Mouse (Mus musculus): Measurements from ENCODE around the gene Lbhd1. TPM values are rescaled to one million over a fixed set of nuclear protein-coding genes. Genes with fewer than 3 reads are reported as not detected.
"Not testable (repeated sequence)": the region's sequence is repeated elsewhere in the genome, so short reads cannot be mapped to it uniquely, and the experiment has no call there.

The Lbhd1 gene
- polyA plus RNA-seq, 1 experiment from 2014 or later: 42.9 TPM

- no peak overlapping the region for H3K4me2 ChIP-seq
- no peak for ATAC-seq (ENCODE audit: insufficient read depth)
- no peak overlapping the region for H3K27ac ChIP-seq (replicated peaks)
- H3K4me3 ChIP-seq (replicated peaks): no peak overlapping the region
- peaks cover 28% of the 10 kb centered on the region for H3K36me3 ChIP-seq (replicated peaks)
- 75% methylated on average over 5 of the region's 5 CpGs for WGBS (ENCODE audit: insufficient replicate concordance)
- peaks cover 16% of the 10 kb centered on the region; the same call in 1 of the 2 replicates for H3K4me1 ChIP-seq (replicated peaks)
- H3K27me3 ChIP-seq: peaks cover 5% of the 10 kb centered on the region; the same call in 1 of the 2 replicates
- H3K9ac ChIP-seq: no peak overlapping the region
- no peaks in the 10 kb centered on the region for H3K9me3 ChIP-seq (replicated peaks)
Observed at GRCm38 (mm10) chr19:8848356-8848755, 35.2 kb upstream of the Lbhd1 start.

GRCm38 (mm10) chr19:8850402-8850901 lies 33.1 kb upstream of the Lbhd1 start, which contains the start of gene Lrrn4cl:
Gene Lrrn4cl (plus strand): TSS chr19:8850768.
- no peak within 1 kb of the TSS for H3K27ac ChIP-seq (replicated peaks)
- H3K4me3 ChIP-seq (replicated peaks): no peak within 1 kb of the TSS
- H3K9me3 ChIP-seq (replicated peaks): no peaks in the 10 kb centered on the region
- peaks cover 13% of the 10 kb centered on the region; the same call in 1 of the 2 replicates for H3K4me1 ChIP-seq (replicated peaks)
- no peak within 1 kb of the TSS for H3K4me2 ChIP-seq
- no peak within 1 kb of the TSS for H3K9ac ChIP-seq
- peaks cover 5% of the 10 kb centered on the region; the same call in 1 of the 2 replicates for H3K27me3 ChIP-seq
- no peak for ATAC-seq (ENCODE audit: insufficient read depth)
- WGBS (ENCODE audit: insufficient replicate concordance): 41% methylated on average over 7 of the region's 7 CpGs
- peaks cover 25% of the 10 kb centered on the region for H3K36me3 ChIP-seq (replicated peaks)

- H3K9me3 ChIP-seq (replicated peaks): no peaks in the 10 kb centered on the region
- no peak overlapping the region for H3K9ac ChIP-seq
- H3K4me1 ChIP-seq (replicated peaks): peaks cover 13% of the 10 kb centered on the region; the same call in 1 of the 2 replicates
- H3K27ac ChIP-seq (replicated peaks): no peak overlapping the region
- 51% methylated on average over 7 of the region's 7 CpGs for WGBS (ENCODE audit: insufficient replicate concordance)
- H3K27me3 ChIP-seq: peaks cover 5% of the 10 kb centered on the region; the same call in 1 of the 2 replicates
- no peak for ATAC-seq (ENCODE audit: insufficient read depth)
- peaks cover 13% of the 10 kb centered on the region for H3K36me3 ChIP-seq (replicated peaks)
- no peak overlapping the region for H3K4me3 ChIP-seq (replicated peaks)
- no peak overlapping the region for H3K4me2 ChIP-seq
Observed at GRCm38 (mm10) chr19:8851639-8852038, 31.9 kb upstream of the Lbhd1 start.

GRCm38 (mm10) chr19:8852236-8852928 lies 31.1 kb upstream of the Lbhd1 start:
- Histone ChIP-seq H3K27me3 (peaks cover 5% of the 10 kb centered on the region; the same call in 1 of the 2 replicates), H3K36me3 (replicated peaks) (peaks cover 6% of the 10 kb centered on the region; the same call in 1 of the 2 replicates), H3K9me3 (replicated peaks) (no peaks in the 10 kb centered on the region), H3K4me3 (replicated peaks) (no peak overlapping the region), H3K9ac (no peak overlapping the region), H3K4me1 (replicated peaks) (peaks cover 13% of the 10 kb centered on the region; the same call in 1 of the 2 replicates), H3K4me2 (no peak overlapping the region), H3K27ac (replicated peaks) (no peak overlapping the region)
- WGBS (ENCODE audit: insufficient replicate concordance): 59% methylated on average over 10 of the region's 10 CpGs
- ATAC-seq (ENCODE audit: insufficient read depth): no peak

- H3K4me3 ChIP-seq (replicated peaks): no peak overlapping the region
- H3K27me3 ChIP-seq: peaks cover 5% of the 10 kb centered on the region; the same call in 1 of the 2 replicates
- no peak overlapping the region for H3K27ac ChIP-seq (replicated peaks)
- no peak overlapping the region for H3K4me2 ChIP-seq
- H3K9ac ChIP-seq: no peak overlapping the region
- H3K4me1 ChIP-seq (replicated peaks): peaks cover 13% of the 10 kb centered on the region; the same call in 1 of the 2 replicates
- no peaks in the 10 kb centered on the region; the same call in 1 of the 2 replicates for H3K36me3 ChIP-seq (replicated peaks)
- ATAC-seq (ENCODE audit: insufficient read depth): no peak
- 74% methylated on average over 3 of the region's 3 CpGs for WGBS (ENCODE audit: insufficient replicate concordance)
- no peaks in the 10 kb centered on the region for H3K9me3 ChIP-seq (replicated peaks)
Observed at GRCm38 (mm10) chr19:8853117-8853516, 30.4 kb upstream of the Lbhd1 start.

GRCm38 (mm10) chr19:8857689-8858088 lies 25.8 kb upstream of the Lbhd1 start:
- no peaks in the 10 kb centered on the region for H3K9me3 ChIP-seq (replicated peaks)
- no peak overlapping the region for H3K4me3 ChIP-seq (replicated peaks)
- H3K27ac ChIP-seq (replicated peaks): no peak overlapping the region
- ATAC-seq (ENCODE audit: insufficient read depth): no peak
- H3K4me1 ChIP-seq (replicated peaks): no peaks in the 10 kb centered on the region
- no peaks in the 10 kb centered on the region for H3K36me3 ChIP-seq (replicated peaks)
- no peak overlapping the region for H3K9ac ChIP-seq
- 33% methylated on average over 4 of the region's 4 CpGs for WGBS (ENCODE audit: insufficient replicate concordance)
- no peak overlapping the region for H3K4me2 ChIP-seq
- H3K27me3 ChIP-seq: no peaks in the 10 kb centered on the region

- Histone ChIP-seq H3K9me3 (replicated peaks) (no peaks in the 10 kb centered on the region), H3K4me1 (replicated peaks) (no peaks in the 10 kb centered on the region), H3K36me3 (replicated peaks) (no peaks in the 10 kb centered on the region), H3K9ac (no peak overlapping the region), H3K27me3 (no peaks in the 10 kb centered on the region), H3K4me2 (no peak overlapping the region), H3K27ac (replicated peaks) (no peak overlapping the region), H3K4me3 (replicated peaks) (no peak overlapping the region)
- 20% methylated on average over 1 of the region's 1 CpGs for WGBS (ENCODE audit: insufficient replicate concordance)
- no peak for ATAC-seq (ENCODE audit: insufficient read depth)
Observed at GRCm38 (mm10) chr19:8859018-8859417, 24.5 kb upstream of the Lbhd1 start.

- H3K27me3 ChIP-seq: no peaks in the 10 kb centered on the region
- H3K9me3 ChIP-seq (replicated peaks): no peaks in the 10 kb centered on the region
- no peak overlapping the region for H3K4me3 ChIP-seq (replicated peaks)
- H3K4me1 ChIP-seq (replicated peaks): 0 out of 2 replicates have a peak, but pooled peaks cover 6% of the 10 kb centered on the region
- no peak overlapping the region for H3K4me2 ChIP-seq
- H3K9ac ChIP-seq: no peak overlapping the region
- WGBS (ENCODE audit: insufficient replicate concordance): 69% methylated on average over 6 of the region's 6 CpGs
- no peak for ATAC-seq (ENCODE audit: insufficient read depth)
- no peak overlapping the region for H3K27ac ChIP-seq (replicated peaks)
- H3K36me3 ChIP-seq (replicated peaks): no peaks in the 10 kb centered on the region
Observed at GRCm38 (mm10) chr19:8864265-8864664, 19.3 kb upstream of the Lbhd1 start.

- 0 out of 2 replicates have a peak overlapping the region, but pooled peaks have one; percentile 99 for H3K9ac ChIP-seq
- not testable (repeated sequence) for H3K9me3 ChIP-seq (replicated peaks); ATAC-seq (ENCODE audit: insufficient read depth); H3K27me3 ChIP-seq
- 46% methylated on average over 3 of the region's 3 CpGs for WGBS (ENCODE audit: insufficient replicate concordance)
- peaks cover 28% of the 10 kb centered on the region for H3K36me3 ChIP-seq (replicated peaks)
- H3K27ac ChIP-seq (replicated peaks): 0 out of 2 replicates have a peak overlapping the region, but pooled peaks have one; percentile 92
- H3K4me3 ChIP-seq (replicated peaks): peak overlapping the region; percentile 98
- H3K4me1 ChIP-seq (replicated peaks): peaks cover 52% of the 10 kb centered on the region
- H3K4me2 ChIP-seq: peak overlapping the region; percentile 90
Observed at GRCm38 (mm10) chr19:8870381-8870780, 13.2 kb upstream of the Lbhd1 start.

GRCm38 (mm10) chr19:8870838-8871237 lies 12.7 kb upstream of the Lbhd1 start:
- Histone ChIP-seq H3K4me3 (replicated peaks) (peak overlapping the region; percentile 98), H3K4me2 (peak overlapping the region; percentile 90), H3K27me3 (no peaks in the 10 kb centered on the region), H3K4me1 (replicated peaks) (peaks cover 52% of the 10 kb centered on the region), H3K36me3 (replicated peaks) (peaks cover 33% of the 10 kb centered on the region), H3K27ac (replicated peaks) (peak overlapping the region; percentile 92), H3K9me3 (replicated peaks) (no peaks in the 10 kb centered on the region), H3K9ac (peak overlapping the region; percentile 99)
- ATAC-seq (ENCODE audit: insufficient read depth): peak; percentile 19
- WGBS (ENCODE audit: insufficient replicate concordance): 26% methylated on average over 9 of the region's 9 CpGs

All from liver, embryonic 15.5 days (tissue).